Mouse (Mus musculus) forebrain, embryonic 15.5 days (tissue): Measurements from ENCODE around the gene Mfsd10. TPM values are rescaled to one million over a fixed set of nuclear protein-coding genes. Genes with fewer than 3 reads are reported as not detected.
"Not testable (repeated sequence)": the region's sequence is repeated elsewhere in the genome, so short reads cannot be mapped to it uniquely, and the experiment has no call there.

ENCODE experiments used
- ATAC-seq: fragments of 200-750 bp; cut with Nextera tagmentation; replicated peaks from 2 replicates; pipeline ENCODE4 v1.8.0; 2017; ENCODE audit warnings: mild to moderate bottlenecking, moderate TSS enrichment, moderate library complexity
- H3K27ac ChIP-seq: fragments of 300-500 bp; sonication (generic); replicated peaks from 2 replicates; pipeline ENCODE4 v1.5.1; 2015; ENCODE audit warnings: mild to moderate bottlenecking, inconsistent platforms
- H3K27me3 ChIP-seq: fragments of 300-500 bp; sonication (generic); 2 replicates; pipeline ENCODE4 v1.6.1; 2015; ENCODE audit warnings: inconsistent platforms
- H3K36me3 ChIP-seq: fragments of 300-500 bp; sonication (generic); 2 replicates; pipeline ENCODE4 v1.6.1; 2015; ENCODE audit warnings: mild to moderate bottlenecking, inconsistent platforms
- H3K4me1 ChIP-seq: fragments of 300-500 bp; sonication (generic); 2 replicates; pipeline ENCODE4 v1.6.1; 2015; ENCODE audit warnings: inconsistent platforms
- H3K4me2 ChIP-seq: fragments of 300-500 bp; sonication (generic); replicated peaks from 2 replicates; pipeline ENCODE4 v1.6.1; 2015; ENCODE audit warnings: mild to moderate bottlenecking, inconsistent platforms
- H3K4me3 ChIP-seq: fragments of 300-500 bp; sonication (generic); 2 replicates; pipeline ENCODE4 v1.5.1; 2015; ENCODE audit warnings: mild to moderate bottlenecking, inconsistent platforms
- H3K9ac ChIP-seq: fragments of 300-500 bp; sonication (generic); replicated peaks from 2 replicates; pipeline ENCODE4 v1.6.1; 2015; ENCODE audit warnings: mild to moderate bottlenecking, inconsistent platforms
- H3K9me3 ChIP-seq: fragments of 300-500 bp; sonication (generic); 2 replicates; pipeline ENCODE4 v1.6.1; 2016; ENCODE audit warnings: inconsistent platforms
- WGBS: fragments of 180-500 bp; shearing (Covaris S2); methylation state at CpG from one replicate; pipeline ENCODE4 v1.1.7; 2015; ENCODE audit warnings: mixed read lengths; 5-methylcytosine and 5-hydroxymethylcytosine counted together
- polyA plus RNA-seq: library from polyadenylated mRNA; unstranded; fragments of >200 nt; fragmentation: Nextera tagmentation; extraction: Ambion mirVana; gene quantifications from 2 replicates; pipeline ENCODE4 v1.2.1, GENCODE M21; 2015

Mfsd10 gene
- polyA plus RNA-seq, 1 experiment from 2014 or later: 96.0 TPM

DNA sequence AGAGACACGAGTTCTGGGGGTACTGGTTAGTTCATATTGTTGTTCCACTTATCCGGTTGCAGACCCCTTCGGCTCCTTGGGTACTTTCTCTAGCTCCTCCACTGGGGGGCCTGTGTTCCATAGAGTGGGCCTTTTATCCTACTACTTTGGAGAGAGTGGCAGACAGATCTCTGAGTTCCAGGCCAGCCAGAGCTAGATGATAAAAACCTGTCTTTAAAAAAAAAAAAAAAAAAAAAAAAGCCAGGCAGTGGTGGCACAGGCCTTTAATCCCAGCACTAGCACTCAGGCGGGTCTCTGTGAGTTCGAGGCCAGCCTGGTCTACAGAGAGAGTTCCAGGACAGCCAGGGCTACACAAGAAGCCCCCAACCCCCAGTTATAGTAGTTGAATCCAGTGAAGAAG is 44.8 kb downstream of the Mfsd10 start:
- H3K36me3 ChIP-seq, H3K9me3 ChIP-seq, ATAC-seq, H3K4me3 ChIP-seq, H3K27ac ChIP-seq, H3K9ac ChIP-seq, H3K27me3 ChIP-seq, H3K4me2 ChIP-seq: not testable (repeated sequence)
- WGBS: 50% methylated on average over 5 of the region's 5 CpGs
- H3K4me1 ChIP-seq: peaks cover 18% of the 10 kb centered on the region

DNA sequence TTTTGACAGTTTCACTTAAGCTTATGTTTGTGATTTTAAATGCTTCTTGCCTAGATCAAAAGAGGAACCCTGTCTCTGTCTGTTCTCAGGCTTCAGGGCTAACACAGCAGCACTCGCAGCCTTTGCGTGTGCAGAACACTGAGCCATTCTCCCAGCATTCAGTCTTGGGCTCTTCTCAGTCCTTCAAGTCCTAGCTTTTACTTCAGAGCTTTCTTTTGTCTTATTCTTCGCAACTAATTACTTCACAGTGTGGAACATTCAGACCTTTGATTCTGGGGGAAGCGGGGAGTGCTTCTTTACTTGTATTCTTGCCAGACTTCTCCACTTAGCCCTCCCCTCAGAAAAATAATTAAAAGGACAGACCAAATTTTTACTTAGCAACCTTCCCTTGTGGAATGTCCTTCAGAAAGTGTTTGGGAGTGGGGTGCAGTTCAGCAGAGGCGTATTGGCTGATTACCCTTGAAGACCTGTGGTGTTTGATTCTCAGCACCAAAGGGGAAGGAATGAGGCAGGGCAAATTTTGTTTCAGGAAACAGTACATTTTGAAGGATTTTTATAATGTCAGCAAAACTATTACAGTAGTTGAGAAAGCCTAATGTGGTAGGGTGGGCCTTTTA is 45.5 kb downstream of the Mfsd10 start:
- Histone ChIP-seq H3K27ac (peak overlapping the region; percentile 43; the same call in 1 of the 2 replicates), H3K4me1 (peaks cover 23% of the 10 kb centered on the region), H3K4me3 (no peak overlapping the region), H3K4me2 (no peak overlapping the region), H3K36me3 (peaks cover 3% of the 10 kb centered on the region; the same call in 1 of the 2 replicates), H3K27me3 (no peaks in the 10 kb centered on the region), H3K9me3 (no peaks in the 10 kb centered on the region), H3K9ac (no peak overlapping the region)
- WGBS: 8% methylated on average over 5 of the region's 5 CpGs
- no peak; the same call in 1 of the 2 replicates for ATAC-seq

DNA sequence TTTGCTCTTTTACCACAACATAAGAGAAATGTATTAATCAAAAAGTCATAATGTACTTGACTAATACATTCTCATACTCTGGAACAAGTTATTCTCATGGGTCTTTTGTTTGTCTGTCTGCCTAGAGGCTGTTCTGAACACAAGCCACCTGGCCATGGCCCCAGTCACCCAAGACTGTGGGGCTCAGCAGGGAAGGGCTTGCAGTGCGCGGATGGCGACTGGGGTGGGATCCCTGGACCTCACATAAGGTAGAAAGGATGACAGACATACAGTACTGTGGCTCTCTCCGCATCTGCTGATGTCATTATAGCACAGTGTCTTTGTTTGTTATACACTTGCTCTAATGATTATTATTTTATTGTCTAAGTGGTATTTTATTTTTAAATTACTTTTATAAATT is 46.3 kb downstream of the Mfsd10 start:
- Histone ChIP-seq H3K4me2 (no peak overlapping the region), H3K9ac (no peak overlapping the region), H3K36me3 (peaks cover 3% of the 10 kb centered on the region; the same call in 1 of the 2 replicates), H3K27me3 (no peaks in the 10 kb centered on the region), H3K4me1 (peaks cover 23% of the 10 kb centered on the region), H3K4me3 (no peak overlapping the region), H3K27ac (0 out of 2 replicates have a peak overlapping the region, but pooled peaks have one; percentile 15), H3K9me3 (no peaks in the 10 kb centered on the region)
- WGBS: 12% methylated on average over 4 of the region's 4 CpGs
- ATAC-seq: no peak

DNA sequence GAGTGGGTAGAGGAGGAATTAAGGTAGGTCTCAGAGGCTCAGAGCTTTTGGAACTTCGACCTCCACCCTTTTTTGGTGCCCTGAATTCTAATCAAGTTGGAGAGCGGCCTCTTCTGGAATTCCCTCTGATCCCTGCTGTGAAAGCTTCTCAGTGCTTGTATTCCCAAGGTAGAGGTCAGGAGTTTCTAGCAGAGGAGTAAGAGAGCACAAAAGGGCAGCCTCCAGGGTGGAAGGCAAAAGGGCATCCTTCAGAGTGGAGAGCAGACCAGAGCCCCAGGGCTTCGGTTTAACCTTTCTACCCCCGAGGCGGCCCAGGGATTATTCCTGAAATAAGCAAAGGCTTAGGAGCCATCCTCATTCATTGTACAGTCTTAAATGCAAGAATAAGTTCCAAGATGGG is 47.0 kb downstream of the Mfsd10 start:
- H3K9me3 ChIP-seq: no peaks in the 10 kb centered on the region
- H3K9ac ChIP-seq: no peak overlapping the region
- peaks cover 23% of the 10 kb centered on the region for H3K4me1 ChIP-seq
- no peaks in the 10 kb centered on the region for H3K27me3 ChIP-seq
- no peak overlapping the region for H3K4me3 ChIP-seq
- H3K27ac ChIP-seq: no peak overlapping the region
- no peak for ATAC-seq
- H3K36me3 ChIP-seq: peaks cover 3% of the 10 kb centered on the region; the same call in 1 of the 2 replicates
- no peak overlapping the region for H3K4me2 ChIP-seq
- 14% methylated on average over 5 of the region's 5 CpGs for whole genome bisulfite sequencing

DNA sequence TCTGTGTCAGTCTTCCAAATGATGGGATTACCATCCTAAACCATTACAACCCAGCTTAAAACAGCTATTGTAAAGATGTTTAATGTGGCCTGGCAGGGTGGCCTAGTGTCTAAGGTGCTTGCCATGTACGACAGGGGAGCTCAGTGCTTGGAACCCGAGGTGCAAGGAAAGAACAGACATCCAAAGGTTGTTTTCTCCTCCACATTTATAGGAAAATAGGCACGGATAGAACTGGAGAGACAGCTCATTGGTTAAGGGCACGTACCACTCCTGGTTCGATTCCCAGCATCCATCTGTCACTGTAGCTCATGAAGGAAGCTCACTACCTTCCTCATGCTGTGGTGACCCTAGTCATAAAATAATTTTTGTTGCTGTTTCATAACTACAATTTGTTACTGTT is 49.1 kb downstream of the Mfsd10 start:
- Histone ChIP-seq H3K4me3 (no peak overlapping the region), H3K36me3 (no peaks in the 10 kb centered on the region), H3K4me1 (peaks cover 23% of the 10 kb centered on the region), H3K27ac (no peak overlapping the region), H3K27me3 (no peaks in the 10 kb centered on the region), H3K9me3 (no peaks in the 10 kb centered on the region), H3K9ac (no peak overlapping the region), H3K4me2 (no peak overlapping the region)
- ATAC-seq: no peak
- WGBS: 75% methylated on average over 5 of the region's 5 CpGs

DNA sequence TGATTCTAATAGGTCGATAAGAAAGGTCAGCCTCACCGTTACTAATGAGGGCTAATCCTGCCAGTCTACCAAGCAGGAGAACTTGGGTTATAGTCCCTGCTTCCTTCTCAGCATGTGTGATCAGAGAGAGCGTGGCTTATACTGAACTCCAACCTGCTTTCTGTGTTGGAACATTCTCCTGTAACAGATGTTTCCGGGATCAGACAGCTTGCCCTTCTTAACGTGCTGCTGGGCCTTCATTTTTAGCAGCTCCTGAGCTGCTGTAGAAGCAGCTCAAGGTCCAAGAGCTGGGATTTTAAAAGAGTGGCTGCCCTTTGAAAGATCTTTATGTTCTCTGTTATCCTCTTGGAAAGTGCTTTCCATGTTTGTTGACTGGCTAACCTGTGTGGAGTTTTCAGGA is 51.8 kb downstream of the Mfsd10 start:
- no peaks in the 10 kb centered on the region for H3K9me3 ChIP-seq
- H3K36me3 ChIP-seq: no peaks in the 10 kb centered on the region
- WGBS: 64% methylated on average over 5 of the region's 5 CpGs
- ATAC-seq: no peak
- H3K4me3 ChIP-seq: no peak overlapping the region
- H3K27ac ChIP-seq: no peak overlapping the region
- no peak overlapping the region for H3K4me2 ChIP-seq
- peaks cover 19% of the 10 kb centered on the region for H3K4me1 ChIP-seq
- H3K27me3 ChIP-seq: no peaks in the 10 kb centered on the region
- no peak overlapping the region for H3K9ac ChIP-seq

Other genes with a start within 250 kb of the Mfsd10 start
- 6.4 and 7.0 TPM in 2 replicates for gene Tnip2, start 123.2 kb downstream of the Mfsd10 start, polyA plus RNA-seq
- gene Sh3bp2, start 111.4 kb downstream of the Mfsd10 start, polyA plus RNA-seq: 21.2 and 24.4 TPM in 2 replicates
- 205 and 222 TPM in 2 replicates for gene Add1, start 63.5 kb downstream of the Mfsd10 start, polyA plus RNA-seq
- gene Nop14, start 22.9 kb upstream of the Mfsd10 start, polyA plus RNA-seq: 21.9 TPM in 2 replicates
- 2.2 and 2.3 TPM in 2 replicates for gene Grk4, start 23.2 kb upstream of the Mfsd10 start, polyA plus RNA-seq
- 13.6 and 14.3 TPM in 2 replicates for gene Htt, start 124.5 kb upstream of the Mfsd10 start, polyA plus RNA-seq